Mouse (Mus musculus) brain, adult 10 weeks (tissue): Measurements from ENCODE around the gene Myh7b. TPM values are rescaled to one million over a fixed set of nuclear protein-coding genes. Genes with fewer than 3 reads are reported as not detected.

Experiments
- polyA plus RNA-seq: library from polyadenylated mRNA; stranded (reverse); fragments of 350-450 nt; fragmentation: Illumina TruSeq; extraction: RNeasy Lipid Tissue Mini Kit (QIAGEN cat#74804); gene quantifications from one replicate; pipeline ENCODE4 v1.2.3, GENCODE M21; 2015; ENCODE audit warnings: low read depth, low replicate concordance

The Myh7b gene
- 5.1 TPM for polyA plus RNA-seq

GRCm38 (mm10) chr2:155610978-155611377, at the start of gene Myh7b:
Gene Myh7b (plus strand): TSS chr2:155611212.

GRCm38 (mm10) chr2:155592137-155592853, 18.7 kb upstream of the Myh7b start, which contains the start of gene Gss:
Gene Gss (minus strand): TSS chr2:155592810.

Other genes starting within 250 kb of the Myh7b start
- gene Trp53inp2, start 230.2 kb upstream of the Myh7b start, polyA plus RNA-seq: 140 TPM
- 28.6 TPM for gene Ncoa6, start 137.3 kb upstream of the Myh7b start, polyA plus RNA-seq
- 55.5 TPM for gene Acss2, start 93.3 kb upstream of the Myh7b start, polyA plus RNA-seq
- gene Ggt7, start 93.0 kb upstream of the Myh7b start, polyA plus RNA-seq: 143 TPM
- 19.7 TPM for gene Gss, start 18.4 kb upstream of the Myh7b start, polyA plus RNA-seq
- gene Trpc4ap, start 81.2 kb downstream of the Myh7b start, polyA plus RNA-seq: 127 TPM
- gene Edem2, start 118.3 kb downstream of the Myh7b start, polyA plus RNA-seq: 23.4 TPM
- gene Gm17581, start 124.7 kb downstream of the Myh7b start, polyA plus RNA-seq: not detected
- 0.74 TPM for gene Procr, start 139.9 kb downstream of the Myh7b start, polyA plus RNA-seq
- 22.9 TPM for gene Mmp24, start 164.1 kb downstream of the Myh7b start, polyA plus RNA-seq
- 90.4 TPM for gene BC029722, start 208.2 kb downstream of the Myh7b start, polyA plus RNA-seq
- 61.9 TPM for gene Eif6, start 215.7 kb downstream of the Myh7b start, polyA plus RNA-seq
- gene Fam83c, start 223.6 kb downstream of the Myh7b start, polyA plus RNA-seq: not detected